Mouse (Mus musculus) midbrain, embryonic 15.5 days (tissue): ENCODE data around the gene Prkcg. TPM values are rescaled to one million over a fixed set of nuclear protein-coding genes. Genes with fewer than 3 reads are reported as not detected.

Source experiments
- ATAC-seq: fragments of 200-750 bp; cut with Nextera tagmentation; replicated peaks from 2 replicates; pipeline ENCODE4 v1.8.0; 2017; ENCODE audit warnings: moderate TSS enrichment
- H3K27ac ChIP-seq: fragments of 300-500 bp; sonication (generic); 2 replicates; pipeline ENCODE4 v1.5.1; 2015; ENCODE audit warnings: mild to moderate bottlenecking, inconsistent platforms
- H3K27me3 ChIP-seq: fragments of 300-500 bp; sonication (generic); replicated peaks from 2 replicates; pipeline ENCODE4 v1.6.1; 2015; ENCODE audit warnings: inconsistent platforms
- H3K36me3 ChIP-seq: fragments of 300-500 bp; sonication (generic); replicated peaks from 2 replicates; pipeline ENCODE4 v1.6.1; 2015; ENCODE audit warnings: inconsistent platforms
- H3K4me1 ChIP-seq: fragments of 300-500 bp; sonication (generic); 2 replicates; pipeline ENCODE4 v1.6.1; 2015; ENCODE audit warnings: inconsistent platforms
- H3K4me2 ChIP-seq: fragments of 300-500 bp; sonication (generic); 2 replicates; pipeline ENCODE4 v1.6.1; 2015; ENCODE audit warnings: inconsistent platforms, mild to moderate bottlenecking, moderate library complexity
- H3K4me3 ChIP-seq: fragments of 300-500 bp; sonication (generic); 2 replicates; pipeline ENCODE4 v1.5.1; 2015; ENCODE audit warnings: mild to moderate bottlenecking, inconsistent platforms
- H3K9ac ChIP-seq: fragments of 300-500 bp; sonication (generic); 2 replicates; pipeline ENCODE4 v1.6.1; 2015; ENCODE audit warnings: mild to moderate bottlenecking, inconsistent platforms
- H3K9me3 ChIP-seq: fragments of 300-500 bp; sonication (generic); 2 replicates; pipeline ENCODE4 v1.6.1; 2016; ENCODE audit warnings: inconsistent platforms
- WGBS: fragments of 180-500 bp; shearing (Covaris S2); methylation state at CpG from one replicate; pipeline ENCODE4 v1.1.7; 2015; ENCODE audit warnings: mixed read lengths; 5-methylcytosine and 5-hydroxymethylcytosine counted together
- polyA plus RNA-seq: library from polyadenylated mRNA; unstranded; fragments of >200 nt; fragmentation: Nextera tagmentation; extraction: Ambion mirVana; gene quantifications from 2 replicates; pipeline ENCODE4 v1.2.1, GENCODE M21; 2015

Gene Prkcg
- polyA plus RNA-seq, 1 experiment from 2014 or later: 2.3 TPM

DNA sequence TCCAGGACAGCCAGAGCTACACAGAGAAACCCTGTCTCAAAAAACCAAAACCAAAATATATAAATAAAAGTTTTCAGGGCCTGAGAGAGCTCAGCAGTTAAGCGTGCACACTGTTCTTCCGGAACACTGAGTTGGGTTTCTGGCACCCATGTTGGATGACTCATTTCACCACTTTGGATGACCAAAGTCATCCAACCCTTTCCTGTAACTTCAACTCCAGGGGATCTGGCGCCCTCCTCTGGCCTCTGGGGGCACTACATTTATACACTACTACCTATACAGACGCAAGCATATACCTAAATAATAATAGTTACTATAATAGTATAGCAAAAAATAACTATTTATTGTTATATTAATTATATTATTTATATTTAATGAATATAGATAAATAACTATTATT, 87.9 kb downstream of the Prkcg start:
- H3K27ac ChIP-seq: no peak overlapping the region
- H3K4me2 ChIP-seq: no peak overlapping the region
- H3K9ac ChIP-seq: no peak overlapping the region
- 53% methylated on average over 4 of the region's 4 CpGs for WGBS
- no peaks in the 10 kb centered on the region for H3K27me3 ChIP-seq
- H3K36me3 ChIP-seq: no peaks in the 10 kb centered on the region
- no peaks in the 10 kb centered on the region for H3K4me1 ChIP-seq
- no peak for ATAC-seq
- no peak overlapping the region for H3K4me3 ChIP-seq
- no peaks in the 10 kb centered on the region for H3K9me3 ChIP-seq

Other genes starting within 250 kb of the Prkcg start
- not detected in 2 replicates for gene AU018091, start 120.0 kb upstream of the Prkcg start, polyA plus RNA-seq
- gene Nlrp12, start 39.4 kb upstream of the Prkcg start, polyA plus RNA-seq: 0.05 TPM in 2 replicates
- gene Myadm, start 99 bp upstream of the Prkcg start, polyA plus RNA-seq: 33.3 and 34.5 TPM in 2 replicates
- 4.0 TPM in 2 replicates for gene Cacng7, start 43.8 kb downstream of the Prkcg start, polyA plus RNA-seq
- 18.3 and 19.0 TPM in 2 replicates for gene Cacng8, start 101.5 kb downstream of the Prkcg start, polyA plus RNA-seq
- gene Cacng6, start 135.0 kb downstream of the Prkcg start, polyA plus RNA-seq: not detected in 2 replicates
- gene Tarm1, start 213.4 kb downstream of the Prkcg start, polyA plus RNA-seq: not detected in 2 replicates